Mouse (Mus musculus): ENCODE data around the gene Calhm4. TPM values are rescaled to one million over a fixed set of nuclear protein-coding genes. Genes with fewer than 3 reads are reported as not detected.

The Calhm4 gene
- polyA plus RNA-seq, 1 experiment: not detected

DNA sequence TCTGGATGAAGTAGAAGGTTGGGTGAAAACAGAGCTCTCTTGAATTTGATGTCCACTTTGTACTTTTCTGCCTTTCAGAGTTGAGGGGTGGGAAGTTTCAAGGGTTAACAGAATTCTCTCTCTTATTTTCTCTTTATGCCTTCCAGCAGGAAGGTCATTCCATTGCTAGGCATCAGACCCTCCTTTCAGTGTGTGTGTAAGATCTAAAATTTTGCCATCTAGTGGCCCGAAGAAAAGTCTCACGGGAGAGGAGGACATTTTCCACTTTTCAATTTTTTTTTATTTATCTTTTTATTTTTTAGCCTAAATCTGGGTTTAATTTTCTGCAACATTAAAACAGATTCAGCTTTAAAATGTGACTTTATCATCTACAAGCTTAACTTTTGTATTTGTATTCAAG lies 27.5 kb upstream of the Calhm4 start:
- no peak overlapping the region for H3K27ac ChIP-seq (ENCODE audit: control insufficient read depth, insufficient read depth, low read depth, low read length)
- no peaks in the 10 kb centered on the region for H3K27me3 ChIP-seq (ENCODE audit: control insufficient read depth, insufficient read depth, low read length)
- H3K4me1 ChIP-seq (ENCODE audit: control insufficient read depth, insufficient read depth, low read length): no peaks in the 10 kb centered on the region
- H3K4me3 ChIP-seq (ENCODE audit: control insufficient read depth, low read depth, low read length): no peak overlapping the region
- no peaks in the 10 kb centered on the region for H3K36me3 ChIP-seq (ENCODE audit: control insufficient read depth, insufficient read depth, low read length)
- no peak for TF ChIP-seq POLR2A (IDR thresholded peaks at IDR 0.05; ENCODE audit: control insufficient read depth, low read depth, low read length)
- no peak for TF ChIP-seq CTCF (IDR thresholded peaks at IDR 0.05; ENCODE audit: control insufficient read depth, insufficient read depth, insufficient replicate concordance, low read depth, low read length)

DNA sequence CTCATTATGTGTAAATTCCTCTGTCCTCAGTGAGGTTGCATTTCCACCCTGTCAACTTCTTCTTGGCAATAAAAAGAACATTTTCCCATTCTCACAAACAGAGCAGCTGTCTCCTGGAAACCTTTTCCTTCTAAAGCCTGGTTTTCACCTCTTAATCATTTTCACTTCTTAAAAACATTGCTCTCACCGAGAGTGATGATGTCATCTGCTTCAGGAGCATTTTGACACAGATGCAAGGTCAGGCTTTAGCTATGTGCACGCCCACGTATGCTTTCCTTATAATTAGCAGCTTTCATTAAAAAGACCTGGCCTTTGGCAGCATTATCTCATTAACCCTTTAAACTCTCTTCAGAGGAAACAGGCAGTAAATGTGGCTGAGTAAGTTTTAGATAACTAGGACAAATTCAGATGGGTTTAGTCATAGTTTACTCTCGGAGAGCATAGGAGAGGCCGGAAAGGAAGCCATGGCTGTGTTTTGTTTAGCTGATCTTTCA lies 26.9 kb upstream of the Calhm4 start:
- Histone ChIP-seq H3K4me3 (ENCODE audit: control insufficient read depth, low read depth, low read length) (no peak overlapping the region), H3K27me3 (ENCODE audit: control insufficient read depth, insufficient read depth, low read length) (no peaks in the 10 kb centered on the region), H3K4me1 (ENCODE audit: control insufficient read depth, insufficient read depth, low read length) (no peaks in the 10 kb centered on the region), H3K27ac (ENCODE audit: control insufficient read depth, insufficient read depth, low read depth, low read length) (no peak overlapping the region), H3K36me3 (ENCODE audit: control insufficient read depth, insufficient read depth, low read length) (no peaks in the 10 kb centered on the region)
- TF ChIP-seq POLR2A (IDR thresholded peaks at IDR 0.05; ENCODE audit: control insufficient read depth, low read depth, low read length): no peak
- no peak for TF ChIP-seq CTCF (IDR thresholded peaks at IDR 0.05; ENCODE audit: control insufficient read depth, insufficient read depth, insufficient replicate concordance, low read depth, low read length)

DNA sequence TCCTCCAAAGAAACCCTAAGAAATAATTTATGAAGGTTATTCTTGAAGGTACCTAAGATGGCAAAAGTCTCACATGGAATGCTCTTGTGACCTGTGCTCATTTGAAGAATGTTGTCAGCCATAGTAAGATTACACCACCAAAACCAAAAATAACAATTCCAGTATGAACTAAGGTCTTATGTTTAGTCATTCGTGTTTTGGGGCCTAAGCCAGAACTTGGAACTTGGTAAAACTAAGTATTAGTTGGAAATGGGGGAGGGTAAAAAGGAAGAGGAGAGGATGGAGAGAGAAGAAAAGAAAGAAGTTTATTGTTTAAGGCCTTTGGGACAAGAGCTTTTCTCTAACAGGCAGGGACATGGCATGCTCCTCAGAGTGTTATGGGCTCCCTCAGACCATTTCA lies 25.5 kb upstream of the Calhm4 start:
- Histone ChIP-seq H3K4me1 (ENCODE audit: control insufficient read depth, insufficient read depth, low read length) (no peaks in the 10 kb centered on the region), H3K27me3 (ENCODE audit: control insufficient read depth, insufficient read depth, low read length) (no peaks in the 10 kb centered on the region), H3K27ac (ENCODE audit: control insufficient read depth, insufficient read depth, low read depth, low read length) (no peak overlapping the region), H3K36me3 (ENCODE audit: control insufficient read depth, insufficient read depth, low read length) (no peaks in the 10 kb centered on the region), H3K4me3 (ENCODE audit: control insufficient read depth, low read depth, low read length) (no peak overlapping the region)
- TF ChIP-seq CTCF (IDR thresholded peaks at IDR 0.05; ENCODE audit: control insufficient read depth, insufficient read depth, insufficient replicate concordance, low read depth, low read length): no peak
- no peak for TF ChIP-seq POLR2A (IDR thresholded peaks at IDR 0.05; ENCODE audit: control insufficient read depth, low read depth, low read length)

DNA sequence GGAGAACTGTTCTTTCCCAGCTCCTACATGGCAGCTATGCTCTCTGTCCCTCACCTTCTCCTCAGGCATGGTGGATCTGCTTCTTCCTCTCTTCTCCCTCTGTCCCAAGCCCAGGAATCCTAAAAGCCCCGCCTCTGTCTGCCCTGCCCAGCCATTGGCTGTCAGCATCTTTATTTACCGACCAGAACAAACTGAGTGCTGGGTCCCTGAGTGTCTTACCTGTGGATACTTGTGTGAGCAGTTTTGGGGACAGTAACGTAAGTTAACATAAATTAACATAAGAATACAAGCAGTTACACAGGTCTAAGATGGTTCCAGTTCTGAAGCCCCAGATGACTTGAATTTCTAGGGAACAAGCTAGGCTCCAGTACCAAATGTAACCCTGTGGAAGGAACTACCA lies 22.5 kb upstream of the Calhm4 start:
- H3K27ac ChIP-seq (ENCODE audit: control insufficient read depth, insufficient read depth, low read depth, low read length): no peak overlapping the region
- TF ChIP-seq POLR2A (IDR thresholded peaks at IDR 0.05; ENCODE audit: control insufficient read depth, low read depth, low read length) (no peak), CTCF (IDR thresholded peaks at IDR 0.05; ENCODE audit: control insufficient read depth, insufficient read depth, insufficient replicate concordance, low read depth, low read length) (no peak)
- no peak overlapping the region for H3K4me3 ChIP-seq (ENCODE audit: control insufficient read depth, low read depth, low read length)
- H3K36me3 ChIP-seq (ENCODE audit: control insufficient read depth, insufficient read depth, low read length): no peaks in the 10 kb centered on the region
- no peaks in the 10 kb centered on the region for H3K27me3 ChIP-seq (ENCODE audit: control insufficient read depth, insufficient read depth, low read length)
- H3K4me1 ChIP-seq (ENCODE audit: control insufficient read depth, insufficient read depth, low read length): no peaks in the 10 kb centered on the region

DNA sequence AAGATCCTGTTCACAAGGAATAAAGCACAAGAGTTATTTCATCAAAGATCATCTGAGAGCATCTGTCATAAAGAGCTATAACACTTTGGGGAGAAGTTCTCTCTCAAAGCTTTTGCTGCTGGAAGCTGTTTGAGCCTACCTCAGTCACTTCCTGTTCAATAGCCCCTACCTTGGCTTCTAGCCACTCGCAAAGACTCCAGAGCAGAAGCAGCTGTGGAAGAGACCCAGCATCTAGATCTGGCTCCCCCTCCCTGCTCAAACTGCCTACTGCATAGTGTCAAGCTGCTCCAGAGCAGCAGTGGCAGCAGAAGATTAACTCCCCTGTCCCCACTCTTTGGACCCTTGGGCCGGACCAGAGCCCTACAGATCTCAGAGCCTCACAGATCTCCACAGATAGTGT lies 9.9 kb upstream of the Calhm4 start:
- H3K27me3 ChIP-seq (ENCODE audit: control insufficient read depth, insufficient read depth, low read length): no peaks in the 10 kb centered on the region
- H3K4me1 ChIP-seq (ENCODE audit: control insufficient read depth, insufficient read depth, low read length): no peaks in the 10 kb centered on the region
- H3K4me3 ChIP-seq (ENCODE audit: control insufficient read depth, low read depth, low read length): no peak overlapping the region
- TF ChIP-seq CTCF (IDR thresholded peaks at IDR 0.05; ENCODE audit: control insufficient read depth, insufficient read depth, insufficient replicate concordance, low read depth, low read length): no peak
- no peak for TF ChIP-seq POLR2A (IDR thresholded peaks at IDR 0.05; ENCODE audit: control insufficient read depth, low read depth, low read length)
- H3K36me3 ChIP-seq (ENCODE audit: control insufficient read depth, insufficient read depth, low read length): no peaks in the 10 kb centered on the region
- no peak overlapping the region for H3K27ac ChIP-seq (ENCODE audit: control insufficient read depth, insufficient read depth, low read depth, low read length)

DNA sequence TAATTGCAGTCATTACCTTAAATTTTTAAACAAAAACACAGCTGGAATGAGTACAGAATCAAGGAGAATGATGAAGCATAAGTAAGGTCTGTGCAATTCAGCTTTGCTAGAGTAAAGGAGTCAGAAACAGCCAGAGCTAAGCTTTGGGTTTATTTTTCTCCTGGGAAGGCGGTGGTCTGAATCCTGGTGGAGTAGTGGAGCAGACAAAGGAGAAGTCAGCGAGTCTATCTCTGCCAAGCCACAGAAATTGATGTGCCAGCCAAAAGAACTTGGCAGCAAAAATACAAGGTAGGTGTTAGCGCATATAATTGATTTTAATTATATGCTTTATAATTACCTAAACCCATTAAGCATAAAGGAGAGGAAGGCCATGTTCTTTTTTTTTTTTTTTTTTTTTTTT lies 6.7 kb downstream of the Calhm4 start, which contains the start of gene Trappc3l:
Trappc3l (plus strand) TSS at position 197 of the 400 bp plus-strand sequence.
- H3K36me3 ChIP-seq (ENCODE audit: control insufficient read depth, insufficient read depth, low read length): no peaks in the 10 kb centered on the region
- no peaks in the 10 kb centered on the region for H3K27me3 ChIP-seq (ENCODE audit: control insufficient read depth, insufficient read depth, low read length)
- TF ChIP-seq POLR2A (IDR thresholded peaks at IDR 0.05; ENCODE audit: control insufficient read depth, low read depth, low read length) (no peak), CTCF (IDR thresholded peaks at IDR 0.05; ENCODE audit: control insufficient read depth, insufficient read depth, insufficient replicate concordance, low read depth, low read length) (no peak)
- H3K4me3 ChIP-seq (ENCODE audit: control insufficient read depth, low read depth, low read length): no peak within 1 kb of the TSS
- peaks cover 6% of the 10 kb centered on the region for H3K4me1 ChIP-seq (ENCODE audit: control insufficient read depth, insufficient read depth, low read length)
- no peak within 1 kb of the TSS for H3K27ac ChIP-seq (ENCODE audit: control insufficient read depth, insufficient read depth, low read depth, low read length)

DNA sequence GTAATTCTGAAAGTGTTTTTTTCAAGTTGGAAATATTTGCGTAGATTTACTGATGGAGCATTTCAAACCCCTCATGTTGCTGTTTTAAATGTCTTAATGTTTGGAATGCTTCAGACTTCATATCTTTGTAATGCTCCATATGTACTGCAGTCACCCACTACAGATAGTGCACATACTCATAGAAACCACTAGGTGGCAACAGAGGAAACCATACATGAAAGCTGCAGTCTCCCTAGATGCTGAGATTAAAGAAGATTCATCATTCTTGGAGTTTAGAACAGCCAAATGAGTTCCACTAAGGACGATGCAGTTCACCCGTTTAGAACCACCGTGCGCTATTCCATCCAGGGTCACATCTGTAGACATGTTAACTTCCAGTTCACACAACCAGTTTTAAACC lies 7.5 kb downstream of the Calhm4 start:
- TF ChIP-seq POLR2A (IDR thresholded peaks at IDR 0.05; ENCODE audit: control insufficient read depth, low read depth, low read length): no peak
- TF ChIP-seq CTCF (IDR thresholded peaks at IDR 0.05; ENCODE audit: control insufficient read depth, insufficient read depth, insufficient replicate concordance, low read depth, low read length): peak; percentile 20; the same call in 1 of the 2 replicates
- H3K4me1 ChIP-seq (ENCODE audit: control insufficient read depth, insufficient read depth, low read length): peaks cover 6% of the 10 kb centered on the region
- H3K36me3 ChIP-seq (ENCODE audit: control insufficient read depth, insufficient read depth, low read length): no peaks in the 10 kb centered on the region
- no peak overlapping the region for H3K4me3 ChIP-seq (ENCODE audit: control insufficient read depth, low read depth, low read length)
- H3K27ac ChIP-seq (ENCODE audit: control insufficient read depth, insufficient read depth, low read depth, low read length): no peak overlapping the region
- no peaks in the 10 kb centered on the region for H3K27me3 ChIP-seq (ENCODE audit: control insufficient read depth, insufficient read depth, low read length)

All from testis, adult 2 months (tissue).